Mouse (Mus musculus) telencephalon, adult 2 months (tissue): ENCODE results near the gene Ndufab1.
"Not testable (repeated sequence)": the region's sequence is repeated elsewhere in the genome, so short reads cannot be mapped to it uniquely, and the experiment has no call there.

Experiments used
- DNase-seq: peaks from one replicate; pipeline ENCODE4 v3.0.0-alpha.2; 2011; ENCODE audit warnings: low read depth, low spot score

Gene Ndufab1

DNA sequence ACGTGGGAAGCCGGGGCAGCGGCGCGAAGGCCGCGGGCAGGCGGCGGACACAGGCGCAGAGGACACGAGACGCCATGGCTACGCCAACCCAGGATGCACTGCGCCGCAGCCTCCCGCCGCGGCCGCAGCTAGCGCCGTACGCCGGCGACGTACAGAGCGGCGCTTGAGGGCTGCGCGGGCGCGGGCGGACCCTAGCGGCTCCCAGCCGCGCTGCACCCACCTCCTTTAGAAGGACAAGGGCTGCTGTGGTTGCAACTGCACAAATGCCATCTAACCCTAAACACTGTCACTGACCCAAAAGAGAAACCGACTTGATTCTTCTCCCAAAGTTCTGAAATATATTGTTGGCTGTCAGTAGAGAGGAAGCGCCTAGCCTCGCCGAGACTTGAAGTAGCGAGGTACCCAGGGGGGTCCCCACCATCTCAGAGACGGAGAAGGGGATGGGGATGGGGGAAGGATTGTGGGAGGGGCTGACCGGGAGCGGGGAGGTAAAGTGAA lies at the start of gene Ndufab1:
Ndufab1 (minus strand) TSS at position 140 of the 498 bp plus-strand sequence.
- peak; percentile 86 for DNase-seq

DNA sequence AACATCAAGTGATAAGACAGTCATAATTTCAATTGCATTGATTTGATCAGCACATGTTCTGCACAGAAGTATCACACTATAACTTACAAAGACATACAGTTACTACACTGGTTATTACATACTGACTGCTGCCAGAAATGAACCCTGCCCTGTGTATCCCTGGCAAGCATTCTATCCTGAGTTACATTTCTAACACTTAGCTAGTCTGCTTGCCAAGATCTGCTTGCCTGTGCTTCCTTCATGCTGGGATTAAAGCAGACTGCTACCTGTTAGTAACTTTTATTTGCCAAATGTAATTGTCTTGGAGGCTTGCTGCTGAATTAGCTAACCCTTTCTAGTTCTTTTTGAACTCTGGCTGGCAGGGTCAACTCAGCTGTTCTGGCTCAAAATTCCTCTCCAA lies 39.3 kb upstream of the Ndufab1 start:
- no peak for DNase-seq

DNA sequence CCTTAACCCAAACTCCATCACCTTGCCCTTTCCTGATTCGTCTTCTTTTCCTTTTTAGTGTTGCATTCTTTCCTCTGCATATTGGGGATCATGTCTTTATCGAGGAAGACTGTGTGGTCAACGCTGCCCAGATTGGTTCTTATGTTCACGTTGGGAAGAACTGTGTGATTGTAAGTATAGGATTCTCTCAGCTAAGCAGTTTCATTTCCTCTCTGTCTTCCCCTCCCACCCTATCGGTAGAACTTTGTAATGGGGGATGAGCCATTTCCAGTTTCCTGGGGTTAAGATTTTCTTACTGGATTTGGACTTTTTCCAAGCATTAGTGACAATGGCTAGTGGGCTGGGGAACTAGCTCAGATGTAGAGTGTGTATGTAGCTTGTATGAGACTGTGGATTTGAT lies 36.5 kb upstream of the Ndufab1 start:
- DNase-seq: no peak

DNA sequence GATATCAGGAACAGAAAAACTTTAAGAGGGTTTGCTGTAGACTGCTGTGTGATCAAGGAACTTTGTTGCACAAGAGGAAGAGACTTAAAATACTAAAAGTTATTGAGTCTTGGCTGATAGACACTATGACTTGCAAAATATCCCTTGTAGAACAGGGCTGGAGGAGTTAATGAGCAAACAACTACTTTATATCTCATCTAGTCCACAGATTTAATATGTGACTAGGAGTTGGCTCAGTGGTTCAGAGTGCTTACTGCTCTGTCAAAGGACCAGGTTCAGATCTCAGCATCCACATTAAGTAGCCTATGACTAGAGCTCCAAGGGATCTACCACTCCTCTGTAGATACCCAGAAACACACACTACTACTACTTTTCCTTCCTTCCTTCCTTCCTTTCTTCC lies 35.4 kb upstream of the Ndufab1 start:
- no peak for DNase-seq

DNA sequence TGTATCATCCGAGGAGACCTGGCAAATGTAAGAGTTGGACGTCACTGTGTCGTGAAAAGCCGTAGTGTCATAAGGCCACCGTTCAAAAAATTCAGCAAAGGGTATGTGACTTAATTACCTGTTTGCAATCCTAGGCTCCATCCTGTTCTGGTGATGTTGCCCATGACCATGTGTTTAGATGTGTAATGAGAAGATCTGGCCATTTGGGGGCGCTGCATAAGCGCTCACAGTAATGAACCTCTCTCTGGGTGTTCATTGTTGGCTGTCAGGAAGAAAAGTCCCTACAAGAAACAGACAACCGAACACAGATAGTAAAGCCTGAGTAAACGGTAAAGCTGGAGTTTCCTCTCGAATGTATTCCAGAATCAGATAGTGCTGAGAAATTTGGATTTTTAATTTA lies 33.4 kb upstream of the Ndufab1 start:
- DNase-seq: no peak

DNA sequence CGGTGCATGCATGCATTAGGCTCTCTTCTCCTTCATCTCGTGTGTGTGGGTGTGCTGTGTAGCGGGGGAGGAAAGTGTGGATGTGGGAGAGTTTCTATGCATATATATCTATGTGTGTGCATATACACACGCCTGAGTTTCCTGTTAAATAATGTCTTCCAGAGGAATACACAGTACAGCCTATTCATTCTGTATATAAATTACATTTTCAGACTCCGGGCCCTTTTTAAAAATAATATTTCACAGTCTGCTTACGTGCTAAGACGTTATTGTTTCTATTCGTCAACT lies 31.6 kb upstream of the Ndufab1 start:
- no peak for DNase-seq

DNA sequence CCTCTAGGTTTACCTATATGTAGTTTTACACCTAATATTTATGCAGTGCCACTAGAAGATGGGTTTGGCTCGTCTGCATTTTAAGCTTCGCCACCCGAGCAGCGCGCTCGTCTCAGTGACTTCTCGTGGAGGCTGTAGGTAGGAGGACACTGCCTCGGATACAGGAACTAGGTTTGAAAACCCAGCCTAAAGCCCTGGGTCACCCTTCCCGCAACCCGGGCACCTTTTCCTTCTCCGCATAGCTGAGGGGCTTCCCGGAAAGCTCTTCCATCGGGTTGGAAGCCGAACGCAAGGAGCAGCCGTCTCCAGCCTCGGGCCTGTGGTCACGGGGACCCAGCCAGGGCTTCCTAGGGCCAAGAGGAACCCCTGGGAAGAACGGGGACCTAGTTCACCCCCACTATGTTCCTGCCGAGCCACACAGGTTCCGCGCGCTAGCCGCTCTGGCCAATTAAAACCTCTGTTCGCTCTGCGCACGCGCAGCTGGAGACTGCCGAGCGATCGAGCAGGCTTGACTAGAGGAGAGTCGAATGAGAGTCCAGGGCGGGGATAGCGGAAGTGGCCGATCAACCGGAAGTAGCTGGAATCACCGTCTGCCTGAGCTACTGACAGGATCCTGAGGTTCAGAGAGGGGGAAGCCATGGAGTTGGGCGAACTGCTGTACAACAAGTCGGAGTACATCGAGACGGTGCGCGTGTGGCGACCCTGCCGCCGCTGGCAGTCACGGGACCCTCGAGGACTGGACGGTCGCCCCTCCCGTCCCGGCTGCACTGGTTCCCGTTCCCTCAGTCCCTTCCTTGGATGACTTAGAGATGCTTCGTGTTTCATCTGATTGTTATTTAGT lies 31.0 kb upstream of the Ndufab1 start, which contains the start of the genes Palb2 and Dctn5:
Palb2 (minus strand) TSS at position 489 of the 841 bp plus-strand sequence.
Dctn5 (plus strand) TSS at position 545 of the 841 bp plus-strand sequence.
- DNase-seq: peak; percentile 95

DNA sequence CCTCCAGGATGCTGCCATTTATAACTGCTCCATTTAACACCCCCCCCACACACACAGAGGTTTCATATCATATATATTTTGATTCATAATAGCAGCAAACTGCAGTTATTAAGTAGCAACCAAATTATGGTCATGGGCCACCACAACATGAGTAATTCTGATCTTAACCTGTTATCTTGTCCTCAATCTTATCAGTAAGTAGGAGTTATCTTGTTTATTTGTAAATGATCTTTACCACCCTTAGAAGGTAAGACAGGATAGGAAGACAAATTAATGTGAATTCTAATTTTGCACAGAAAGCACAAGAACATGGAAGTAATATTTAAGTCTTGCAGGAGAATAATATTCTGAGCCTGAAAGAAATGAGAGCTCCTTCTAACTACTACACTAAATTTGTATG lies 30.1 kb upstream of the Ndufab1 start:
- DNase-seq: no peak

DNA sequence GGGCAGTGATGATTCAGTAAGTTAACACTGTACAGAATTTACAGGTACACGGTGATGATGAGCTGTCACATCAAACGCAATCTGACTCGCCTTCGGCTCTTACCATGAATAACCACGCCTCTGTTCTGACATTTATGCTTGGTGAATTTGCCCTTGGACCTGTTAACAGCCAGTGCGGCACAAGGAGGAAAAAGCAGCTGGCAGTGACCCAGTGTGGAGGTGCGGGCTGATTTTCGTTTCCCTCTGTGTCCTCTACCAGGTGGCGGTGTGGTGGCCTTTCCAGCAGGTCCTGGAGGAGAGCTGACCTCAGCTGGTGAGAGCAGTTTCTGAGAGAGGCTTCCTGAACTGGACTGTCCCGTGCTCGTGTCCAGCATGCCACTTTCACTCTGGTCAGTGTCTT lies 25.3 kb upstream of the Ndufab1 start:
- no peak for DNase-seq

DNA sequence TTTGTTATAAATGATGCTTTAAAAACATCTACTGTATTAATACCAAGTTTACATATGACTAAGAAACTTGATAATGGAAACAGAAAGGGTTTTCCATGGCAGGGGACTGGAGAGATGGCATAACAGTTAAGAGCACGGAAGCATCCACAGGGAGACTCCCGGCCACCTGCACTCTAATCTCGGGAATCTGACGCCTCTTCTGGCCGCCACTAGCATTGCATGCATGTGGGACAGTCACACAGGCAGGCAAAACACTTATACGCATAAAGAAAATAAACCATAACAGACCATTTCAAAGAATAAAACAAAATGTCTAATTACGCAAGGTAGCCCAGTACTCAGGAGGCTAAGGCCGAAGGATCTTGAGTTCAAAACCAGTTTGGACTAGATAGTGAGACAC lies 23.9 kb upstream of the Ndufab1 start:
- no peak for DNase-seq

DNA sequence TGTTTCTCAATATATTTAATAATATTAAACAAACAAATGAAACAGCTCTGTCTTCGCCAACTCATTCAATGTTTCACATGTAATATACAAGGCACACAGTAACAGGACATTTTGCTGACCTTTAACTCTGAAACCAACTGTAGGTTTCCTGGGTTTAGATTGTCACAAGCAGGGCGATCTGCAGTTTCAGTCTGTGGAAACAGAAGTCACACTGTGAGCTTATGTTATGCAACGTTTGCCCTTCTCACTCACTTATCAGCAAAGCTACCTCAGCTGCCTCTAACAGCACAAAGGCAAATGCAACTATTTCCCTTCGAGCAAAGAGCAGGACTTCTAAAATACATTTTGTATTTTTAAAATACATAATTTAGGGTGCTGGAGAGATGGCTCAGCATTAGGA lies 21.8 kb upstream of the Ndufab1 start:
- no peak for DNase-seq

DNA sequence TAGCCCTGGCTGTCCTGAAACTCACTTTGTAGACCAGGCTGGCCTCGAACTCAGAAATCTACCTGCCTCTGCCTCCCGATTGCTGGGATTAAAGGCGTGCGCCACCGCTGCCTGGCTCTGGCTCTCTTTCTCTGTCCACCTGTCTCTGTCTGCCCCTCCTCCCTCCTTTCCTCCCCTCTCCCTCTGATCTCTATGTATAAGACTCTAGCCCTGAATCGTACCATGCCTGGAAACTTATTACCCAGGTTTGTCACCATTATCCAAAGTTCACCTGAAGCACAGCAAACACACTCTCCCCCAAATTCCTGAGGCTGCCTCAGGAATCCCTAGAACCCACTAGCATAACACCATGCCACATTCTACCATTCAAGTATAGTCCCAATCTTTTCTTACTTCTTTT lies 6.5 kb upstream of the Ndufab1 start:
- no peak for DNase-seq

DNA sequence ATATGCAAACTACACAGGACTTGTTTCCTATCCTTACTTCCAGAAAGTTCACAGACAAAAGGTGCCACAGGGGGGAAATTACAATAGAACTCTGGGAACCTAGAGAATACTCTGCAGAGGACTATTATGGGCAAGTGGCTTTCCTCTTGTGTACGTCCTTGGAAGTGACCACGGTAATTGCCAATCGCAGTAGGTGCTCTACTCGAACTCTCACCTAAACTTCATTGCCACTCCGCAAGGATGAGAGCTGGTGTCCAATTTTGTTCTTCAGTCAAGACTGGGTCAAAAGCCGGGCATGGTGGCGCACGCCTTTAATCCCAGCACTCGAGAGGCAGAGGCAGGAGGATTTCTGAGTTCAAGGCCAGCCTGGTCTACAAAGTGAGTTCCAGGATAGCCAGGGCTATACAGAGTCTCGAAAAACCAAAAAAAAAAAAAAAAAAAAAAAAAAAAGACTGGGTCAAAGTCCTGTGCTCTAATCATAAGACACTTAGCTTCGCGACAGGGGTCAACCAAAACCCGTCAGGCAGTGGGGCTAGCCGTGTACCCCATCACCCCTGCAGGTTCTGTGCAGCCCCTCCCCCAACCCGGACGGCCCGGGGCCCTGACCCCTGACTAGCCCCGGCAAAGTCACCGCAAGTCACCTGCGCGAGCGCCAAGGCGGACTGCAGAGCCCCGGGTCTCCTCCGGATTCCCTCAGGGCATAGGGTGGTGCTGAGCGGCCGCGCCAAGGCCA lies 506 bp downstream of the Ndufab1 start:
- DNase-seq: not testable (repeated sequence)

DNA sequence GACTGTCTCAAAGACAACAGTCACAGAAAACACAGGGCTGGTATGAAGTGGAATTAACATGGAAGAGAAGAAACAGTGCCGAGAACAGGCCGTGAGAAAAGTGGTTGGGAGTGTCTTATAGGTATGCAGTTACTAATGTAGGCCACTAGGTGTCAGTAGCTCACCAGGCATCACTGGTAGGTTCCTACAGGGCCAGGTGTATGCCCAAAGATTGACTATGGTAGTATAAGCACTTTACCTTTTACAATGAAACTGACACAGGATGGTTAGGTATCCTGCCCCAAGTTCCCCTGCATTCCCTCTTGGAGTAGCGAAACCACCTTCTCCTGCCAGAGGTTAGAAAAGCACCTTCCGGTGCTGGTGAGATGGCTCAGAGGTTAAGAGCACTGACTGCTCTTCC lies 2.5 kb downstream of the Ndufab1 start:
- DNase-seq: no peak

DNA sequence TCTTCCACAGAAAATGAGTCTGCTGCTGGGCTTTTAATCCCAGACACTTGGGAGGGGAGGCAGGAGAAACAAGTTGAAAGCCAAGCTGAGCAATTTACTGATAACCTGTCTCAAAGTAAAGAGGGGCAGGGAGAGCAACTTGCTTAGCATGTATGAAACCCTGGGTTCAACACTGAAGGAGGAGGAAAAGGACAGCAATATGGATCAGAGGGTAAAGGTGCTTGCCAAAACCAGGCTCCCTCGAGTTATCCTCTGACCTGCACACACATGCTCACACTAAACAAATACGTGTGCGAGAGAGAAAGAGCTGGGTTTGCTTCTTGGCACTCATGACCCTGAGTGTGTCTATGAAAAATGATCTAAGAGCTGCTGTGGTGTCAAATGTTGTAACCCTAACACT lies 3.7 kb downstream of the Ndufab1 start:
- no peak for DNase-seq

DNA sequence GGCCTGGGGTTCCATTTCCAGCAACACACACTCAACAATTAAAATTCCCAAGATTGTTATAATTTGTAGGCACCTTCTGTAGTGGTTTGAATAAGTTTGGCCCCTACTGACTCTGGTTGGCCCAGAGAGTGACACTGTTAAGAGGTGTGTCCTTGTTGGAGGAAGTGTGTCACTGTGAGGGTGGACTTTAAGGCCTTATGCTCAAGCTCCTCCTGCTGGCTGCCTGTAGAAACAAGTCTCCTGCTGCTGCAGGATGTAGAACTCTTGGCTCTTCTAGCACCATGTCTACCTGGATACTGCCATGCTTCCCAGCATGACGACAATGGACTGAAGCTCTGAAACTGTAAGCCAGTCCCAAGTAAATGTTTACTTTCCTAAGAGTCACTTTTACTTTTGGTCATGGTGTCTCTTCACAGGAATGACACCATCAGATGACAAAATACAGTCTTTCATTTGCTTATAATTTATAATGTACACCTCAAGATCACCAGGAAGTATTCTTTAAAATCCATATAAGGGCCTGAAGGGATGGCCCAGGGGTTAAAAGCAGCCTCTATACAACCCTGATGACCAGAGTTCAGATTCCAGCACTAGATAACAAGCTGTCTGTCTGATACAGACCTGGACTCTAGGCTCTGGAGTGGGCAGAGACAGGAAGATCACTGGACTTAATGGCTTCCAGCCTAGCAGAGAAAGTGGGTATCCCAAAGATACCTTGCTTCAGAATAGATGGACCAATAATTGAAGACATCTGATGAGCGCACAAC lies 6.9 kb downstream of the Ndufab1 start:
- DNase-seq: no peak

DNA sequence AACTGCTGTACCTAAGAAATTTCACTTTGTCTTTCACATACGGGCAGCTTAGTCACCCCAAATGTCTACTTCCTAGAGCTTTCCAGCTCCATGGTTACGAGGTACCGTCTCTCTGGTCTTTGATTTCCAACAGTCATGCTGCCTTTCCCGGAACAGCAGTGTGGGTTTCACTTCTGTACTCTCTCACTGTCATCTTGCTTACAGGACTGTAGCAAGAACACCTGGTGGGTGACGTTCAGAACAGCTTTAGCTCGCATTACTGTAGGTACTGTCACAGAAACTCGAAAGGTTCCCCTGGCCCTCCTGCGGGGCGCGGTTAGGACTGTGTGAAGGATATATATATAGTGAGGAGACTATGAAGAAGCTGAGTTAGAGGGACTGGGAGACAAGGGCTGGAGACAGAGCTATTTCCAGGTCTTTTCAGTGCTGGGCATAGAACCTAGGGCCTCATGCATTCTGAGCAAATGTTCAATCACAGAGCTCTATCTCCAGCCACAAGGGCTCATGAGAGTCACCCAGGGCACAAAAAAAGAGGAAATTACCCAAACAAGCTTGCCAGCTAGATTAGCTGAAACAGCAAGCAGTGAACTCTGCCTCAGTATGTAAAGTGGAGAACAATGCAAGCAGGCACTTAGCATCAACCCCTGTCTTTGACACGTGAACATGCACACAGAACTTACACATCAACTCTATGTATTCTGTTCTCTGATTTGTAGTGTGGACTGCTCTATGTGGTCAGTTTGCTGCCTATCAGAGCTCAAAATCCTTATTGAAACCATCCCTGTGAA lies 14.3 kb downstream of the Ndufab1 start:
- no peak for DNase-seq

DNA sequence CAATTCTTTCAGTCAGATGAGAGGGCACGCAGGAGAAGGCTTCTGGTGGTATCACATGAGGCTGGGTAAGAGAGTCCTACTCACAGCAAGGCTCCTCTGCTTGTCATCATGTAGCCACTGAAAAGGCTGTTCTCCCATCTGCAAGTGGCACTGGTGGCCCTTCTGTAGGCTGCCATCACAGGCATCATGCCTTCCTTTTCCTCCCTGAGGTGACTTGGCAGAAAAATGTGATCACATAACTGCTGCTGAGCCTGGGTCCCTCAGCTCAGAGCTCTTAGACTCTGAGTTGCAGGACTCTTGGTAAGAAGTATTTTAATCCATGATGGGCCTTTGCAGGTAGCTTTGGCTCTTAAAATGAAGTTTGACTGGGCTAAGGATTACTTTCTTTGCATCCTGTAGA lies 20.6 kb downstream of the Ndufab1 start:
- no peak for DNase-seq

DNA sequence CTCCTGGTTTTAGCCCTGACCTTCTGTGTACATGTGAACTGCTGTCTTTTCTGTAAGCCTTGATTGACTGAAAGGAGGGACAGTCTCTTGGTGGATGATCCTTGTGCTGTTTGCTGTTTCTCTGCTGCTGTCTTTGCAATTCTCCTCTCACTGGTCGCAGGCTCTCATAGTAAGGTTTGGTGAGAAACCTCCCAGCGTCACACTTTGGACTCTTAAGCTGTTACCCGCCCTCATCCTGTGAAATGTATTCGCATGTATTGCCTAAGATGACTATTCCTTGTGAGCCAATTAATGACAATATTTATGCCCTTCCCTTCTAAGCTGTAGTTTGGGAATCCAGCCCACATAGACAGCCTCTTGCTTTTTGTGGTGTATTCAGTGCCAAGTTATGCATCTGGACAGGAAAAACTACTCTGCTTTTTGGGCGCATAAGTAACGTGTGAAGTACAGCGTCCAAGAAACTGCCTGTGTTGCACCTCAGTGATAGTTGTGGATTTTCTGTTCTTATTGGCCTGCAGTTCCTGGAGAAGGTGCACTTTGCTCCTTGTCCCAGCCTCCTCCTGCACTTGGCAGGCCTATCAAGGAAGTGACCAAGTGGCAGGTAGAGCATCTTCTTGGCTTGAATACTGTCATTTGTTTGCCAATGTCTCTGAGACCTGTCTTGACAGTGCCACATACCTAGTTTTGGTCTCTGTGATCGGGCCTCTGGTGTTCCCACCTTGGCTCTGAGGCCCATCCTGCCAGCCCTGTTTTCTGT lies 21.7 kb downstream of the Ndufab1 start:
- DNase-seq: no peak

DNA sequence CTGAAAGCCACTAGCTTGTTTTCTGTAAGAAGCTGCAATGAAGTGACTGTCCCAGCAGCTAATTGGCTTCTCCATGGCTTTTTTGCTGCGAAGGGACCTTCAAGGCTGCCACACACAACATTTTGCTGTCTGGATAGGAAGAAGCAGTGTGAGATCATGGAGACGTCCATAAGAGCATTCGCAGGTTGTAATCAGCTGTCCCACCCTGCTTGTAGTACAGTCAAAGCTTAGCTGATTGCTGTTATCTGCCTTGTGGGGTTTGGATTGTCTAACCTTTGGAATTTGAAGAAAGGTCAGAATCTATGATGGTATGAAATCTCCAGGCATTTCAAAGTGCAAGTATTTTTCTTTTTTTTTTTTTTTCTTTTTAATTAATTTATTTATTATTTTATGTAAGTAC lies 27.3 kb downstream of the Ndufab1 start:
- no peak for DNase-seq
